Mouse (Mus musculus): ENCODE results near the gene Gm11213. TPM values are rescaled to one million over a fixed set of nuclear protein-coding genes. Genes with fewer than 3 reads are reported as not detected.
A peak's percentile ranks its signal among the peaks of the same experiment; 100 is the strongest.

Gene Gm11213
- total and polyA plus RNA-seq, 3 experiments = not detected

GRCm38 (mm10) chr4:63622378-63622835 lies 17.3 kb upstream of the Gm11213 start, which contains the start of gene Tex48:
Tex48 (minus strand) TSS chr4:63622428.
- dilution Hi-C loops (cut with MboI; ENCODE audit: extremely low pct_ligation_motif_present, extremely low pct_unique_long_range_greater_than_20kb, low sequenced_read_pairs) = no loop called here
- Histone ChIP-seq H3K9ac (ENCODE audit: insufficient read depth, low read depth) (no peak within 1 kb of the TSS), H3K4me3 (replicated peaks in 1 of 3; ENCODE audit: low read depth in 2 of 3, low read length in 2 of 3, poor library complexity in 1 of 3) (no peak within 1 kb of the TSS), H3K4me1 (ENCODE audit: control insufficient read depth in 1 of 2, insufficient read depth in 2 of 2) (peaks cover 10% of the 10 kb centered on the region in 2 experiments), H3K9me3 (replicated peaks; ENCODE audit: low read length) (peaks cover 5% of the 10 kb centered on the region), H3K27me3 (replicated peaks) (peaks cover 1% of the 10 kb centered on the region), H3K36me3 (replicated peaks in 1 of 2; ENCODE audit: control insufficient read depth in 1 of 2, insufficient read depth in 1 of 2, low read length in 1 of 2) (no peaks in the 10 kb centered on the region), H3K4me2 (ENCODE audit: insufficient read depth, low read depth, poor library complexity, severe bottlenecking) (peak within 1 kb of the TSS; percentile 52), H3K79me2 (replicated peaks; ENCODE audit: control insufficient read depth, extremely low read depth, insufficient read depth, poor library complexity, severe bottlenecking) (no peaks in the 10 kb centered on the region), H3K27ac (ENCODE audit: insufficient read depth, low read depth) (no peak within 1 kb of the TSS)
- DNase-seq (ENCODE audit: extremely low read depth) = peak; percentile 67
- in situ Hi-C loops (cut with MboI; ENCODE audit: low pct_ligation_motif_present, low pct_unique_long_range_greater_than_20kb, low sequenced_read_pairs) = loop anchor here (25.0 kb wide), 1 partner anchor 865 kb away; no protein-coding TSS in a partner anchor
- TF ChIP-seq ZC3H11A (IDR thresholded peaks at IDR 0.05; ENCODE audit: low read depth, low read length) = peak; percentile 78
- TF ChIP-seq MAX (IDR thresholded peaks at IDR 0.05; ENCODE audit: low read length) = no peak
- TF ChIP-seq SMC3 (IDR thresholded peaks at IDR 0.05; ENCODE audit: low read depth, low read length) = peak; percentile 92
- TF ChIP-seq CTCF (conservative IDR thresholded peaks at IDR 0.05 in 1 of 2, IDR thresholded peaks at IDR 0.05 in 1 of 2; ENCODE audit: low read depth in 2 of 2, low read length in 2 of 2) = peak; percentile 79 to 91
- no peak for TF ChIP-seq NELFE (IDR thresholded peaks at IDR 0.05; ENCODE audit: low read depth, low read length)
- no peak for TF ChIP-seq GABPA (IDR thresholded peaks at IDR 0.05; ENCODE audit: insufficient replicate concordance, low read depth, low read length)
- no peak for TF ChIP-seq BHLHE40 (IDR thresholded peaks at IDR 0.05; ENCODE audit: low read depth, low read length)
- peak; percentile 92 for TF ChIP-seq RAD21 (IDR thresholded peaks at IDR 0.05; ENCODE audit: low read depth, low read length)
- no peak for TF ChIP-seq JUN (IDR thresholded peaks at IDR 0.05; ENCODE audit: insufficient read depth, low read depth, low read length)
- no peak for TF ChIP-seq UBTF (IDR thresholded peaks at IDR 0.05; ENCODE audit: low read depth, low read length)

- Histone ChIP-seq H3K27me3 (replicated peaks) (peaks cover 1% of the 10 kb centered on the region), H3K79me2 (replicated peaks; ENCODE audit: control insufficient read depth, extremely low read depth, insufficient read depth, poor library complexity, severe bottlenecking) (no peaks in the 10 kb centered on the region), H3K27ac (ENCODE audit: insufficient read depth, low read depth) (no peak overlapping the region), H3K36me3 (replicated peaks in 1 of 2; ENCODE audit: control insufficient read depth in 1 of 2, insufficient read depth in 1 of 2, low read length in 1 of 2) (no peaks in the 10 kb centered on the region), H3K9me3 (replicated peaks; ENCODE audit: low read length) (peaks cover 5% of the 10 kb centered on the region), H3K4me3 (replicated peaks in 1 of 3; ENCODE audit: low read depth in 2 of 3, low read length in 2 of 3, poor library complexity in 1 of 3) (no peak overlapping the region), H3K4me2 (ENCODE audit: insufficient read depth, low read depth, poor library complexity, severe bottlenecking) (peak overlapping the region; percentile 52), H3K9ac (ENCODE audit: insufficient read depth, low read depth) (no peak overlapping the region), H3K4me1 (ENCODE audit: control insufficient read depth in 1 of 2, insufficient read depth in 2 of 2) (peaks cover 6% of the 10 kb centered on the region in 2 experiments)
- TF ChIP-seq RAD21 (IDR thresholded peaks at IDR 0.05; ENCODE audit: low read depth, low read length) (peak; percentile 85), SMC3 (IDR thresholded peaks at IDR 0.05; ENCODE audit: low read depth, low read length) (peak; percentile 70), MAFK (IDR thresholded peaks at IDR 0.05; ENCODE audit: insufficient replicate concordance, low read length) (no peak), MAZ (IDR thresholded peaks at IDR 0.05; ENCODE audit: low read depth, low read length) (no peak), UBTF (IDR thresholded peaks at IDR 0.05; ENCODE audit: low read depth, low read length) (no peak), POLR2AphosphoS2 (IDR thresholded peaks at IDR 0.05; ENCODE audit: low read depth, low read length) (no peak), HCFC1 (IDR thresholded peaks at IDR 0.05; ENCODE audit: low read depth, low read length) (no peak), ELF1 (IDR thresholded peaks at IDR 0.05; ENCODE audit: low read depth, low read length) (no peak), TCF12 (IDR thresholded peaks at IDR 0.05; ENCODE audit: low read depth, low read length) (no peak), ETS1 (conservative IDR thresholded peaks at IDR 0.05; ENCODE audit: low read depth, low read length) (no peak), ZC3H11A (IDR thresholded peaks at IDR 0.05; ENCODE audit: low read depth, low read length) (peak; percentile 59), CTCF (conservative IDR thresholded peaks at IDR 0.05 in 1 of 2, IDR thresholded peaks at IDR 0.05 in 1 of 2; ENCODE audit: low read depth in 2 of 2, low read length in 2 of 2) (peak in 1 of 2 experiments; percentile 81; a peak in 2 of 4 replicates), MEF2A (IDR thresholded peaks at IDR 0.05; ENCODE audit: borderline replicate concordance, low read depth, low read length) (0 out of 2 replicates have a peak, but pooled peaks have one; percentile 26), IRF4 (IDR thresholded peaks at IDR 0.05; ENCODE audit: low read depth, low read length) (peak; percentile 50), NELFE (IDR thresholded peaks at IDR 0.05; ENCODE audit: low read depth, low read length) (no peak), SIN3A (IDR thresholded peaks at IDR 0.05; ENCODE audit: low read length) (no peak), JUND (conservative IDR thresholded peaks at IDR 0.05; ENCODE audit: low read depth, low read length) (no peak), CHD1 (IDR thresholded peaks at IDR 0.05; ENCODE audit: low read depth, low read length) (no peak), ZMIZ1 (IDR thresholded peaks at IDR 0.05; ENCODE audit: low read depth, low read length) (no peak), NRF1 (IDR thresholded peaks at IDR 0.05; ENCODE audit: low read depth, low read length) (no peak), RCOR1 (conservative IDR thresholded peaks at IDR 0.05; ENCODE audit: low read depth, low read length) (no peak)
- in situ Hi-C loops (cut with MboI; ENCODE audit: low pct_ligation_motif_present, low pct_unique_long_range_greater_than_20kb, low sequenced_read_pairs) (loop anchor here (25.0 kb wide), 1 partner anchor 865 kb away; no protein-coding TSS in a partner anchor), dilution Hi-C loops (cut with MboI; ENCODE audit: extremely low pct_ligation_motif_present, extremely low pct_unique_long_range_greater_than_20kb, low sequenced_read_pairs) (no loop called here)
- DNase-seq (ENCODE audit: extremely low read depth) = peak; percentile 61
Observed at GRCm38 (mm10) chr4:63621861-63622260, 16.8 kb upstream of the Gm11213 start.
